Mouse (Mus musculus) stomach, embryonic 16.5 days (tissue): ENCODE measurements around the gene Gabpb1. TPM values are rescaled to one million over a fixed set of nuclear protein-coding genes. Genes with fewer than 3 reads are reported as not detected.

Experiments used
- ATAC-seq: fragments of 200-750 bp; cut with Nextera tagmentation; 2 replicates; pipeline ENCODE4 v1.8.0; 2017; ENCODE audit warnings: moderate number of reproducible peaks, moderate TSS enrichment; ENCODE audit not compliant: insufficient read depth, low FRiP score
- H3K27ac ChIP-seq: fragments of 300-500 bp; sonication (generic); 2 replicates; pipeline ENCODE4 v1.5.1; 2014; ENCODE audit warnings: low read length
- H3K27me3 ChIP-seq: fragments of 300-500 bp; sonication (generic); 2 replicates; pipeline ENCODE4 v1.6.1; 2014; ENCODE audit warnings: low read length, control low read depth, mixed read lengths; ENCODE audit not compliant: control insufficient read depth, insufficient read depth
- H3K36me3 ChIP-seq: fragments of 300-500 bp; sonication (generic); 2 replicates; pipeline ENCODE4 v1.6.1; 2014; ENCODE audit warnings: low read length; ENCODE audit not compliant: control insufficient read depth, insufficient read depth
- H3K4me1 ChIP-seq: fragments of 300-500 bp; sonication (generic); 2 replicates; pipeline ENCODE4 v1.6.1; 2014; ENCODE audit warnings: low read length, control low read depth, mixed read lengths; ENCODE audit not compliant: control insufficient read depth, insufficient read depth
- H3K4me2 ChIP-seq: fragments of 300-500 bp; sonication (generic); 2 replicates; pipeline ENCODE4 v1.6.1; 2014; ENCODE audit warnings: low read depth, low read length, mixed read lengths
- H3K4me3 ChIP-seq: fragments of 300-500 bp; sonication (generic); replicated peaks from 2 replicates; pipeline ENCODE4 v1.5.1; 2014; ENCODE audit warnings: mild to moderate bottlenecking, low read length
- H3K9ac ChIP-seq: fragments of 300-500 bp; sonication (generic); 2 replicates; pipeline ENCODE4 v1.6.1; 2014; ENCODE audit warnings: low read length
- H3K9me3 ChIP-seq: fragments of 300-500 bp; sonication (generic); replicated peaks from 2 replicates; pipeline ENCODE4 v1.6.1; 2016; ENCODE audit warnings: low read length, control low read depth; ENCODE audit not compliant: control insufficient read depth
- WGBS: fragments of 180-500 bp; shearing (Covaris S2); extraction: QIAGEN DNeasy Blood & Tissue Kit; methylation state at CpG from one replicate; pipeline ENCODE4 v1.1.7; 2014; 5-methylcytosine and 5-hydroxymethylcytosine counted together
- polyA plus RNA-seq: library from polyadenylated mRNA; unstranded; fragments of >200 nt; fragmentation: Nextera tagmentation; extraction: Ambion mirVana; gene quantifications from 2 replicates; pipeline ENCODE4 v1.2.1, GENCODE M21; 2015

Gabpb1 gene
- polyA plus RNA-seq, 1 experiment from 2014 or later = 36.5 TPM

DNA sequence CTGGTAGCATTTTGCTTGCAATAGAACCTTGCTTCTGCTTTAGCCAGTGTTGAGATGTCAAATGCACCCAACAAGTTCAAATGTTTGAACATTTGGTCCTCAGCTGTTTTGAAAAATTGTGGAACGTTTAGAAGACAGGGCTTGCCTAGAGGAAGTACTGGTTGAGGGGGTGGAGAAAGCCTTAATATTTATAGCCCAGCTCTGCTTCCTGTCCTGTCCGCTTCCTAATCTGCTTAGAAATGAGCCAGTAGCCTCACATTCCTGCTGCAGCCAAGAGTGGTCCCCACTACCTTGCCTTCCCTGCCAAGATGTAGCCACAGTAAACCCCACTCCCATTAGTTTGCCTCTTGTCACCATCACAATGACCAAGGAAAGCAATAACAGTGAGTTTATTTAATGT lies 6.2 kb upstream of the Gabpb1 start:
- H3K27me3 ChIP-seq = no peaks in the 10 kb centered on the region
- H3K9me3 ChIP-seq = no peaks in the 10 kb centered on the region
- H3K36me3 ChIP-seq = 0 out of 2 replicates have a peak, but pooled peaks cover 3% of the 10 kb centered on the region
- H3K27ac ChIP-seq = no peak overlapping the region
- H3K4me3 ChIP-seq = no peak overlapping the region
- H3K4me1 ChIP-seq = no peaks in the 10 kb centered on the region
- no peak overlapping the region for H3K9ac ChIP-seq
- H3K4me2 ChIP-seq = no peak overlapping the region
- 64% methylated on average over 2 of the region's 2 CpGs for WGBS
- no peak for ATAC-seq

GRCm38 (mm10) chr2:126677366-126677765 lies 1.2 kb upstream of the Gabpb1 start:
- Histone ChIP-seq H3K4me2 (no peak overlapping the region), H3K4me1 (peaks cover 17% of the 10 kb centered on the region), H3K36me3 (0 out of 2 replicates have a peak, but pooled peaks cover 3% of the 10 kb centered on the region), H3K27ac (no peak overlapping the region), H3K4me3 (no peak overlapping the region), H3K9ac (no peak overlapping the region), H3K9me3 (no peaks in the 10 kb centered on the region), H3K27me3 (no peaks in the 10 kb centered on the region)
- no peak for ATAC-seq
- WGBS = 95% methylated on average over 1 of the region's 1 CpGs

- Histone ChIP-seq H3K4me3 (peak overlapping the region; percentile 91), H3K9ac (peak overlapping the region; percentile 99), H3K4me2 (peak overlapping the region; percentile 83), H3K36me3 (0 out of 2 replicates have a peak, but pooled peaks cover 3% of the 10 kb centered on the region), H3K27ac (peak overlapping the region; percentile 99), H3K9me3 (no peaks in the 10 kb centered on the region), H3K27me3 (no peaks in the 10 kb centered on the region), H3K4me1 (peaks cover 21% of the 10 kb centered on the region)
- peak; percentile 91 for ATAC-seq
- under 1% methylated on average over 97 of the region's 99 CpGs for WGBS
Observed at GRCm38 (mm10) chr2:126675169-126676121, 692 bp downstream of the Gabpb1 start.

GRCm38 (mm10) chr2:126674441-126675168 lies 1.5 kb downstream of the Gabpb1 start:
- under 1% methylated on average over 74 of the region's 77 CpGs for WGBS
- Histone ChIP-seq H3K4me3 (peak overlapping the region; percentile 91), H3K27ac (peak overlapping the region; percentile 99), H3K9me3 (no peaks in the 10 kb centered on the region), H3K9ac (peak overlapping the region; percentile 99), H3K36me3 (0 out of 2 replicates have a peak, but pooled peaks cover 3% of the 10 kb centered on the region), H3K4me1 (peaks cover 21% of the 10 kb centered on the region), H3K27me3 (no peaks in the 10 kb centered on the region), H3K4me2 (peak overlapping the region; percentile 76)
- peak; percentile 44; the same call in 1 of the 2 replicates for ATAC-seq

- Histone ChIP-seq H3K9ac (peak overlapping the region; percentile 99), H3K27ac (peak overlapping the region; percentile 99; the same call in 1 of the 2 replicates), H3K4me2 (peak overlapping the region; percentile 76), H3K9me3 (no peaks in the 10 kb centered on the region), H3K4me3 (peak overlapping the region; percentile 91), H3K36me3 (no peaks in the 10 kb centered on the region), H3K4me1 (peaks cover 21% of the 10 kb centered on the region), H3K27me3 (no peaks in the 10 kb centered on the region)
- no peak for ATAC-seq
- 53% methylated on average over 13 of the region's 13 CpGs for WGBS
Observed at GRCm38 (mm10) chr2:126673317-126674242, 2.6 kb downstream of the Gabpb1 start.

DNA sequence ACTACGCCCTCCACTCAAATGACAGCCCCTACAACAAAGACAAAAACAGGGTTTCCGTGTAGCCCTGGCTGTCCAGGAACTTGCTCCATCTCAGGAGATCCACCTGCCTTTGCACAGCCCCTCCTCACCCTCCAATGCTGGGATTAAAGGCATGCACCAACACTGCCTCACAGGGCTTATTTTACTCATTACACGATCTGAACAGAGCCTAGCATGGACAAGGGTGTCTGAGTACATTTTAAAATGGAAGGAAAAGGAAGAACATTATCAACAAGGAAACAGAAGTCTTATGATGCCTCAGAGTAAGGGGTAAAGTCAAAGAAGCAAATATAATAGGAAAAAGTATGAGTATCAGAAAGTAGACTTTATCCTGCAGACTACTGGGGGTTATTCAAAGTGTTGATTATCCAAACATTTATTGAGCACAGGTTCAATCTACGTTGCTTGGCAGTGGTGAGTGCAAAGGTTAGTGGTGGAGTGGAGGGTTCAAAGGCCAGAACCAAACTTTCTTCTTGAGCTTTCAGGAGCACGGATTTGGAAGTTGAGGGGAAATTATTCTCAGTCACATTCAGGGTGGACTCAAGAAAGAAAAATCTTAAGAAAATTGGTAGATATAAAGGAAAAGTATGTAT lies 7.4 kb downstream of the Gabpb1 start:
- no peaks in the 10 kb centered on the region for H3K27me3 ChIP-seq
- no peak overlapping the region for H3K9ac ChIP-seq
- H3K4me3 ChIP-seq = no peak overlapping the region
- H3K4me1 ChIP-seq = peaks cover 14% of the 10 kb centered on the region
- H3K27ac ChIP-seq = no peak overlapping the region
- 81% methylated on average over 5 of the region's 5 CpGs for WGBS
- no peaks in the 10 kb centered on the region for H3K9me3 ChIP-seq
- no peak for ATAC-seq
- no peak overlapping the region for H3K4me2 ChIP-seq
- H3K36me3 ChIP-seq = no peaks in the 10 kb centered on the region

DNA sequence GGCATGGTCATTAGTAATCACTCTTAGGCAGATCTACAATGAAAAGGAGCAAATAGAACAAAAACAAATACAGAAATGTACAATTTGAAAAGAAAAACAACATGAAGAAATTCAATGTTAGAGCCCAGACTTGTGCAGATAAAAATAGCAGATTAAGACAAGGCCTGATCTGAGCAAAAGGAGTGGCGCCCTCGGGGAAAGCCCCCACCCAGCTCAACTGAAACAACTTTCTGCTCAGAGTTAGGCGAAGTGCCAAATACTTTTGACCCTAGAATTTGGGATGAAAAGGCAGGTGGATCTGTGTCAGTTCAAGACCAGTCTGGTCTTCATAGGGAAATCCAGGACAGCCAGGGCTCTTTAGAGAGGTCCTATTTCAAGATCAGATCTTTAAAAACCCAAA lies 10.2 kb downstream of the Gabpb1 start:
- no peak overlapping the region for H3K9ac ChIP-seq
- H3K4me1 ChIP-seq = no peaks in the 10 kb centered on the region
- 76% methylated on average over 3 of the region's 3 CpGs for WGBS
- no peaks in the 10 kb centered on the region for H3K27me3 ChIP-seq
- H3K4me3 ChIP-seq = no peak overlapping the region
- no peaks in the 10 kb centered on the region for H3K36me3 ChIP-seq
- no peak for ATAC-seq
- no peak overlapping the region for H3K27ac ChIP-seq
- H3K9me3 ChIP-seq = no peaks in the 10 kb centered on the region
- H3K4me2 ChIP-seq = no peak overlapping the region

GRCm38 (mm10) chr2:126663481-126663880 lies 12.7 kb downstream of the Gabpb1 start:
- H3K4me3 ChIP-seq = no peak overlapping the region
- no peak overlapping the region for H3K27ac ChIP-seq
- 52% methylated on average over 4 of the region's 4 CpGs for WGBS
- H3K9me3 ChIP-seq = no peaks in the 10 kb centered on the region
- no peak overlapping the region for H3K9ac ChIP-seq
- H3K27me3 ChIP-seq = no peaks in the 10 kb centered on the region
- no peak overlapping the region for H3K4me2 ChIP-seq
- no peaks in the 10 kb centered on the region for H3K4me1 ChIP-seq
- ATAC-seq = no peak
- H3K36me3 ChIP-seq = no peaks in the 10 kb centered on the region
